Mouse (Mus musculus) 3T3-L1 (cell line): ENCODE results near the gene Gm20388.
"Not testable (repeated sequence)": the region's sequence is repeated elsewhere in the genome, so short reads cannot be mapped to it uniquely, and the experiment has no call there.

Source experiments
- DNase-seq: peaks from one replicate; pipeline ENCODE4 v3.0.0-alpha.2; 2015; ENCODE audit warnings: low read depth, low spot score

Gm20388 gene

GRCm38 (mm10) chr8:121134102-121134501 lies 1223.5 kb downstream of the Gm20388 start:
- DNase-seq: peak; percentile 96

- DNase-seq: no peak
Measured at GRCm38 (mm10) chr8:121134512-121134911, 1223.9 kb downstream of the Gm20388 start.

- DNase-seq: no peak
Measured at GRCm38 (mm10) chr8:121136856-121137255, 1226.2 kb downstream of the Gm20388 start.

- DNase-seq: not testable (repeated sequence)
Measured at GRCm38 (mm10) chr8:121145457-121146134, 1235.0 kb downstream of the Gm20388 start.

DNA sequence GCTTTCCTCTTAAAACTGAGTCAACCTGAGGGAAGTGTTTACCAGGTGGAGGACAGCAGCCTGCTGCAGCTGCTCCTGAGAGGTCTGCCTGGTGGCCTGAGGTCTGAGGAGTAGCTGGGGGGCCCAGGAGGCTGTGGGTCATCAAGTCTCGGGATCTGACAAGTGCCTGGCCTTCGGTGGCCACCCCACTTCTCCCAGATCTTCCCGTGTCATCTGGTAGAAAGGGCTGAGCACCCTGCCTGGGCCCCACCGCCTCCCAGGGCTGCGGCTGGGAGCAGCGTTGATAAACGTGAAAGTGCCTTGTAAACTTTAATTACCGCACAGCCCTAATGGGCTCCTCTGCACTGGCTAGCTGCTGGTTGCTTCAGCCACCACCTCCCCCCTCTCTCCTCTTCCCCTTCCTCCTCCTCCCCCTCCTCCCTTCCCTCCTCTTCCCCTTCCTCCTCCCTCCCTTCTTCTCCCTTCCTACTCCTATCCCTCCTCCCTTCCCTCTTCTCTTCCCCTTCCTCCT lies 1238.0 kb downstream of the Gm20388 start:
- no peak for DNase-seq

- peak; percentile 77 for DNase-seq
Measured at GRCm38 (mm10) chr8:121152394-121152793, 1241.8 kb downstream of the Gm20388 start.

- DNase-seq: no peak
Measured at GRCm38 (mm10) chr8:121156990-121157491, 1246.4 kb downstream of the Gm20388 start.

GRCm38 (mm10) chr8:121158812-121159211 lies 1248.2 kb downstream of the Gm20388 start:
- DNase-seq: no peak

DNA sequence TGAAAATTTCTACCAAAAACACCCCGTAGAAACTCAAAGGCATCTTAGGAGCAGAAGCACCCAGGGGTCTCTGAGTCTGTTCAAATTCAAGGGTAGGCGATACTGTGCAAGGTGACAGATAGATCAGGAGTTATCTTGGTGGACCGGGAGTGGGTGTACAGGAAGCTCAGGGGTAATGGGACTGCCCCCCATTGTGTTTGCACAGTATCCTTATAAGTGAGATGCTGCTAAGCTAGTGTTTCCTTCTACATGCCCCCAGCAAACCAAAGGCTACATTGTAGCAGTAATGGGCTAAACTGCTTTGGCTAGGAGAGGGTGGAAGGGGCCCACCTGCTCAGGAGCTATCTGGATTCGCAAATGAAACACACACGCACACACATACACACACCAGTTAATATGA lies 1250.8 kb downstream of the Gm20388 start:
- no peak for DNase-seq

- no peak for DNase-seq
Measured at GRCm38 (mm10) chr8:121162413-121162812, 1251.8 kb downstream of the Gm20388 start.

- peak; percentile 5 for DNase-seq
Measured at GRCm38 (mm10) chr8:121162906-121163695, 1252.5 kb downstream of the Gm20388 start.

- DNase-seq: peak; percentile 61
Measured at GRCm38 (mm10) chr8:121164017-121164469, 1253.4 kb downstream of the Gm20388 start.

DNA sequence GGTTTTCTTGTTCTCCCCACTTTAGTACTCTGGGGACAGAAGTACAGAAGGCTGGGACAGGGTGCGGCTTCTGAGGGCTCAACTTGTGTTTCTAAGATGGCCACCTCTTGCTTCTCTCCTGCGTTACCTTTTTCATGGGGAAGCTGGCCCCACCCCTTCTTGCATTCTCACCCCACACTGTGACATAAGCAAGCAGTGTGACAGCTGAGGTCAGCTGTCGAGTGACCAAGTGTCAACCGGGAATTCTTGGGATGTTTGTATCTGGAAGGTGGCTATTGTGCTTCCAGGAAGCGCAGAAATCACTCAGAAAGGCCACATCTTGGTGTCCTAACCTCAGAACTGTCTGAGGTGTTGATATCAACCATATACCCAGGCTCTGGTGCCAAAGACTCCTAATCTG lies 1257.4 kb downstream of the Gm20388 start:
- no peak for DNase-seq

- no peak for DNase-seq
Measured at GRCm38 (mm10) chr8:121170116-121170515, 1259.5 kb downstream of the Gm20388 start.

GRCm38 (mm10) chr8:121170626-121171552 lies 1260.2 kb downstream of the Gm20388 start:
- peak; percentile 2 for DNase-seq

DNA sequence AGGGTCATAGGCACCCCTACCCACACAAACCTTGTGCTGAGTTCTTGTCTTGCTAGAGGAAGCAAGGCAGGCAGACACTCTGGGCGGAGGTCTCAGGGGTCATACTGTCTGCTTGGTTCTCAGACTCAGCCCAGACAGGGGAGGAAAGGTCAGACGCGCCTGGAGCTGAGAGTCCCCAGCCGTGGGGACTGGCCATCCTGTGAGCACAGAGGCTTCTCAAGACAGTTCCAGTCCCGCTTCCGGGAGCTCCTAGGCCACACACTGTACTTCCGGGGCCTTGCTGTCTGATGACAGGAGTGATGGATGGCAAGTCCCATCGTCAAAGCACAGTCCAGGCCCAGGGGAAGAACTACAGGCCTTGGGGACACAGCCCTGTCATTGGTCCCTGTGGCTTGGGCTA lies 1261.9 kb downstream of the Gm20388 start:
- DNase-seq: no peak

DNA sequence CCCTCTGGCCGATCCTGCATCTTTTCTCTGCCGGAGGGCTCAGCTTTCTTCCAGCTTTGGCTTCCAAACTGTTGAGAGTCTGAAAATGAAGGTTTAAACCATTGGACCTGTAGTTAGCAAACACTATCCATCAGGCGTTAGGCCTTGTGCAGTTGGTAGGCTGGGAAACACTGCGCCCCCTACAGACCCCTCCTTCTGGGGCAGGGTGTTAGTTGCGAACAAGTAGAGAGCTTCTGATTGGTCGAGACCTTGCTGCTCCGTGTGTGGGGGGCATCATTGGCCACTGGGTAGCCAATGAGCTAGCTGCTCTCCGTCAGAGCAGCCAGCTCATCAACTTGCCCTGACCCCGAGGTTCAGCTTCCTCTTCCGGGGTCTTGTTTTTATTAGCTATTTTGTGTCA lies 1263.5 kb downstream of the Gm20388 start:
- DNase-seq: no peak

- DNase-seq: no peak
Measured at GRCm38 (mm10) chr8:121174721-121175539, 1264.3 kb downstream of the Gm20388 start.

- no peak for DNase-seq
Measured at GRCm38 (mm10) chr8:121175540-121176090, 1265.0 kb downstream of the Gm20388 start.

GRCm38 (mm10) chr8:121176291-121176690 lies 1265.7 kb downstream of the Gm20388 start:
- no peak for DNase-seq
